Mouse (Mus musculus) spleen, adult 2 months (tissue): ENCODE data around the gene Brms1.

Experiments
- CTCF ChIP-seq: fragments of 200-500 bp; IDR thresholded peaks from 2 replicates; pipeline ENCODE4 v1.5.1; 2011; ENCODE audit warnings: mild to moderate bottlenecking, inconsistent platforms; ENCODE audit not compliant: insufficient read depth, insufficient read length, insufficient replicate concordance; ENCODE audit errors: extremely low read depth
- POLR2A ChIP-seq: fragments of 200-500 bp; IDR thresholded peaks from 2 replicates; pipeline ENCODE4 v1.6.1; 2011; ENCODE audit warnings: low read depth, low read length, inconsistent platforms

DNA sequence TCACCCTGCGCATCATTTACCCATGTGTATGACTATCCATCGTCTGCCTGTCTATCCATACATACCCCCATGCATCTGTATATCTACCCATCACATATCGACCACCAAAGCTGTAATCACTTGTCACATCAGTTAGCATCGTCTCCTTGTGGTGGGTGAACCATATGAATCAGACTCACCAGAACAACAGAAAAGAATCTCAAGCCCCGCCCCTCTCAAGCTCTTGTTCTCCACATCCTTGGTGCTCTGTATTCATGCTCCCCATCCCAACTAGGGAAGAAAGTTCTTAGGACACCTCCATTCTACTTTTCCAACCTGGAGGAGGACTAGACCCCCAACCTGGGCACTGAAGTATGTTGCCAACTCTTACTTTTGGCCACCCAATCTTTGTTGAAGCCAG, 20.9 kb downstream of the Brms1 start:
- TF ChIP-seq POLR2A (no peak), CTCF (no peak)
